Mouse (Mus musculus): Measurements from ENCODE around the gene Prr13.

Prr13 gene

GRCm38 (mm10) chr15:102458904-102459317 is at the start of gene Prr13:
Gene Prr13, plus strand, starts transcription at chr15:102459028.
- peak; percentile 97 to 98 for DNase-seq

DNA sequence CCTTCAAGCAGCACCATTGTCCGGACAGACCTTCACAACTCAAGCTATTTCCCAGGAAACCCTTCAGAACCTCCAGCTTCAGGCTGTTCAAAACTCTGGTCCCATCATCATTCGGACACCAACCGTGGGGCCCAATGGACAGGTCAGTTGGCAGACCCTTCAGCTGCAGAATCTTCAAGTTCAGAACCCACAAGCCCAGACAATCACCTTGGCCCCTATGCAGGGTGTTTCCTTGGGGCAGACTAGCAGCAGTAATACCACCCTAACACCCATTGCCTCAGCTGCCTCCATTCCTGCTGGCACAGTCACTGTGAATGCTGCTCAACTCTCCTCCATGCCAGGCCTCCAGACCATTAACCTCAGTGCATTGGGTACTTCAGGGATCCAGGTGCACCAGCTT is 49.5 kb upstream of the Prr13 start:
- DNase-seq = no peak

DNA sequence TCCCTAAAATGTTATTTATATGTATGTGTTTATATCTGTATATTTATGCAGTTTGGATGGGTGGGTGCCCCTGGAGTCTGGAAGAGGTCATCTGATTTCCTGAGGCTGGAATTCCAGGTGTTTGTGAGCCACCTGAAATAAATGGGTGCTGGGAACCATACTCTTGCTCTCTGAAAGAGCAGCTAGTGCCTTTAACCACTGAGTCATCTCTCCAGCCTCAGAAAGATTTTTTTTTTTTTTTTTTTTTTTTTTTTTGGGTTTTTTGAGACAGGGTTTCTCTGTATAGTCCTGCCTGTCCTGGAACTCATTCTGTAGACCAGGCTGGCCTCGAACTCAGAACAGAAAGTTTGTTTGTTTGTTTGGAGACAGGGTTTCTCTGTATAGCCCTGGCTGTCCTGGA is 47.8 kb upstream of the Prr13 start:
- no peak for DNase-seq

DNA sequence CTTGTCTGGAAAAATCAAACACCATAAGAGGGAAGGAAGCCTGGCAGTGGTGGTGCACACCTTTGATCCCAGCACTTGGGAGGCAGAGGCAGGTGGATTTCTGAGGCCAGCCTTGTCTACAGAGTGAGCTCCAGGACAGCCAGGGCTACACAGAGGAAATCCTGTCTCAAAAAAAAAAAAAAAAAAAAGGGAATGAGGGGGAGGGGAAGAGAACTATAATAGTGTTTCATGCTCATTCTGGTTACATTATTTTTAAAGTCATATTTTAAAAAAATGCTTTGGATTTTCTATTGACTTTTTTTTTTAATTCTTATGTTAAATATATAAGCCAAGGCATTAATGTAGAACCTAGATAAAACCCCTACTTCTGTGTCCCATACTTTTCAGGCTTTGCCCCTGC is 45.1 kb upstream of the Prr13 start:
- no peak for DNase-seq

DNA sequence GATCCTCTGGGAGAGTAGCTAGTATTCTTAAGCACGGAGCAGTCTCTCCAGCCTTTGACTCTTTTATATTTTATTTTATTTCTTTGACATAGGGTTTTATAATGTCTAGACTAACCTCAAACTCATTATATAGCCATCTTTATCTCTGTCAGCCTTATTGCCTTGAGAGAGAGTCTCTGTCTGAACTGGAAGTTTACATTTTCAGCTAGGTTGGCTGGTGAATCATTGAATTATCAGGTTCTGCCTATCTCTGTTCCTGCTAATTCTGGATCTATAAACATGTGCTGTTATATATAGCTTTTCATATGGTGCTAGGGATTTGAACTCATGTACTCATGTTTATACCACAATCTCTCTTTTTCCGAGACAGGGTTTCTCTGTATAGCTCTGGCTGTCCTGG is 41.3 kb upstream of the Prr13 start:
- no peak for DNase-seq

- DNase-seq = no peak
Measured at GRCm38 (mm10) chr15:102420986-102421385, 37.8 kb upstream of the Prr13 start.

DNA sequence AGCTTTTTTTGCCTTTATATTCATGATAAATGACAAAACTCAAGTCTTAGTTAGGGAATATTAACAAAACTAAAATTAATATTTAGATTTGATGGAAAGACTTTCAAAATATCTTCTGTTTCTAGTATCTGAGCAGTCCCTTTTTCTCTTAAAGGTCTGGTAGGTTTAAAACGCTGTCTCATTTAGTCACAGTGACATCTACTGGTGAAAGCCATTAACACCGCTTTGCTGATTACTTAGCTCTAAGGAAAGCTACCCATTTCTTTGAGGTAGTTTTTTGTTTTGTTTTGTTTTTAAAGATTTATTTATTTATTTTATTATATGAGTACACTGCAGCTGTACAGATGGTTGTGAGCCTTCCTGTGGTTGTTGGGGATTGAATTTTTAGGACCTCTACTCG is 37.4 kb upstream of the Prr13 start:
- DNase-seq = peak in 1 of 2 experiments; percentile 49

- no peak for DNase-seq
Measured at GRCm38 (mm10) chr15:102423602-102424240, 35.1 kb upstream of the Prr13 start.

GRCm38 (mm10) chr15:102424657-102425056 is 34.2 kb upstream of the Prr13 start:
- no peak for DNase-seq

DNA sequence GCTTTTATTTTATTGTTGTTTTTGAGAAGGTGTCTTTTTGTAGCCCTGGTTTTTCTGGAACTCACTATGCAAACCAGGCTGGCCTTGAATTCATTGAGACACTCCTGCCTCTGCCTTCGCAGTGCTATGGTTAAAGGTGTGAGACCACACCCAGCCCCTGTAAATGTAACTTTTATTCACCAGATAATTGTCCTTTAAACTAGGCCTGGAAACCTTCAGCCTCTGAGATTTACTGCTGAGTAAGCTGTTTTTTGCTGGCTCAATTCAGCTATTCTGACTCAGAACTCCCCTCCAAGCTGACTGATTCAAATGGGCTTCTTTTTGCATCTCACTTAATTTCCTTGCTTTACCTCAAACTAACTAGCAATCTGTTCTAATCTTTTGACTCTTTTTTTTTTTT is 31.9 kb upstream of the Prr13 start:
- no peak for DNase-seq

- DNase-seq = no peak
Measured at GRCm38 (mm10) chr15:102432046-102432445, 26.8 kb upstream of the Prr13 start.

DNA sequence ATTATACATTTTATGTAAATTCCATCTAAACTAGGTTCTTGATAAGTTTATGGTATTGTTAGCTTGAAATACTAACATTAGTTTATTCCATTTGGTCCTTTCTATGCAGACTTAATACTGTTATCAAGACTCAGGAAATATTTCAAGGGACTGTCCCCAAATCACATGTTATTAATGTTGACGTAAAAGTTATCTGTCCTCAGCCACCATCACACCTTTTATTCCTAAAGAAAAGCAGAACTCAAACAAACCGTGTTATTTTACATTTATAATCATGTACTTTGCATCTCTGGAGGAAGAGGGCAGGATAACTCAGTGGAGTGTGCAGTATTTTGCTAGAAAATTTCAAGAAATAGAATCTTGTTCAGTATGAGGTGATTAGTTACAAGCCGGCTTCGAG is 25.7 kb upstream of the Prr13 start:
- no peak for DNase-seq

GRCm38 (mm10) chr15:102442490-102442889 is 16.3 kb upstream of the Prr13 start:
- DNase-seq = peak; percentile 82 to 84

- DNase-seq = no peak
Measured at GRCm38 (mm10) chr15:102445146-102445545, 13.7 kb upstream of the Prr13 start, which contains the start of gene Amhr2. Gene Amhr2, plus strand, starts transcription at chr15:102445367.

- DNase-seq = no peak
Measured at GRCm38 (mm10) chr15:102446448-102446847, 12.4 kb upstream of the Prr13 start.

DNA sequence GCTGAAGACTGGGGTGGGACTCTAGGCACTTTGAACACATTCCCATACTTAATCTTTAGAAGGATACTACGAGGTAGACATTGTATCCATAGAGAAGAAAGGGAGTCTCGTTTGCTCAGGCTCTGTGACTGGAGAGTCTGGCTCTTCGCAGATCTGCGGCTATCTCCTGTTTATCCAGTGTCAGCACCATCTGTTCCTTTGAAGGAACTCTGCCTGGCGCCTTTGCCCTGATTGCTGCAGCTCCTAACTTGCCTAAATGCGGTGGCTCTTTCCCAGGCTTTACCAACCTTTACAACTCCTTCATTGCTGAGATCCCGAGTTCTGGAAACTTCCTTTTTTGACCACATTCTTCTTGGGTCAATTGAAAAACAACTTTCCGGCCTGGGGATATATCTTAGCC is 9.5 kb upstream of the Prr13 start:
- DNase-seq = no peak

DNA sequence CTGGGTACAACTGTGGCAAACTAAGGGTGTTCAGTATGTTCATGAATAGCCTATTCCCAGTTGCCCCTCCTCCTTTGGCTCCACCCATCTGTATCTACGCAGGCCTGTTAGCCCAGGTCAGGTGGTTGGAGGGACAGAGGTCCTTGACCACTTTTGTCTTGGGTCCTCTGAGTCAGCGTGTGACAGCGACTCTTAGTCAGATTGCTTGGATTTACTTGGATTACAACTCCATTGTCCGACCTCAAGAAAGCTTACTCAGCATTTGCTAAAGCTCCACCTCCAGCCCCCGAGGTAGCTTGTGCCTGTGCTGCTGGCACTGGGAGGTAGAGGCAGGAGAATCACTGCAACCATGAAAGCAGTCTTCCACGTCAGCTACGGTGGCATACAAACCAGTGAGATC is 7.9 kb upstream of the Prr13 start:
- peak; percentile 59 to 73 for DNase-seq

DNA sequence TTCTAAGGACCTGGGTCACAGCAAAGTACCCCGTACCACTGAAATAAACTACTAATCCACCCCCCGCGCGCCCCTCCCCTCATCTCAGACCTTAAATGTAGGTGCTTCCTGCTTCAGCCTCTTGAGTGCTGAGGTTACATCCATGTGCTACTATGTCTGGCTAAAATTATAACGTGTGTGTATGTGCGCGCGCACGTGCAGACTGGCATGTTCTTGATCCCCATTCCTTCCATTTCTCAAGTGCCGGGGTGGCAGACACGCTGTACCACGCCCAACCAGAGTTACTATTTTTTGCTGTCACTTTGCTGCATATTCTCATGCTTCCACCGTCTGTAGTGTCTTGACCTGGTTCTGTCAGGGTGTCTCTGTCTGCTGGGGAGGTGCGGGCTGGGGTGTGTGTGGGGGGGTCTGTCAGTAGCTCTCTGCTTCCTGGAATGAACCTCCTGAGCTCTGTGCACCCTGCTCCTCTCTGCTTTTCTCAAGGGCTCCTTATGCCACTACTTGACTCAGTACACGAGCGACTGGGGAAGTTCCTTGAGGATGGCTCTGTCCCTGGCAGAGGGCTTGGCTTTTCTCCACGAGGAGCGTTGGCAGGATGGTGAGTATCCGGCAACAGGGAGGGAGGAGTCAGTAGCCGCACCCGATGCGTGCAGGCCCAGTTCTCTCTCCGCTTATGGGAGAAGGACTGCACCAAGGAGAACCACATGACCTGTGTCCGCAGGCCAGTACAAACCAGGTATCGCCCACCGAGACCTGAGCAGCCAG is 7.0 kb upstream of the Prr13 start:
- peak; percentile 43 to 57 for DNase-seq

DNA sequence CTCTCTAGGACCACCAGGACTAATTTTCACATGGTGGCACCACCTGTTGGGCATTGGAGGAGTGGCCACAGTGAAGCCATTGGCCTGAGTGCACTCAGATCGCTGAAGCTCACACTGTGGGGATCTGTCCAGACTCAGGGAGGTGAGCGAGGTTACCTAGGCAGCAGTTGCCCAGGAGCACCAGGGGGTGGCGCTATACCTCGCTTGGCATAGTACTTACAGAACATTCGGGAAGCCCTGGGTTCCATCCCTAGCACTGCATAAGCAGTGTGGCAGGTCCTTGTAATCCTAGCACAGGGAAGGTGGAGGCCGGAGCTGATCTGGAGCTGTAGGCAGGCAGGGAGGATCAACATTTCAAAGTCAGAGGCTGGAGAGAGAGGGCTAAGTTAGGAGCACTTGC is 2.8 kb upstream of the Prr13 start:
- no peak for DNase-seq

GRCm38 (mm10) chr15:102458050-102458736 is 635 bp upstream of the Prr13 start:
- DNase-seq = no peak

DNA sequence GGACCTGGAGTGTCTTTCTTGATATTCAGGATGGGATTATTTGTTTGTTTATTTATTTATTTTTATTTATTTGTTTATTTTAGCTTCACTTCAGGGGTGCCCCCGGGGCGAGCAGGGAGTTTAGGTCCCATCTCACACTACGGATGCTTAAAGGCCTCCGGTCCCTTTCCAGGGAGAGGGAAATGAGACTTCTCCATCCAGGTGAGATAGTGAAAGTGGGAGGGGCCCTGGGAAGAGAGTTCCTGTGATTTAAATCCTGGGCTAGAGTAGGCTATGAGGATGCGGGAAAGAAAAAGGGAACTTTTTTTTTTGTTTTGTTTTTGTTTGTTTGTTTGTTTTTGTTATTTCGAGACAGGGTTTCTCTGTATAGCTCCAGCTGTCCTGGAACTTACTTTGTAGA is 553 bp downstream of the Prr13 start:
- DNase-seq = no peak

GRCm38 (mm10) chr15:102459847-102460246 is 1.0 kb downstream of the Prr13 start:
- DNase-seq = no peak

DNA sequence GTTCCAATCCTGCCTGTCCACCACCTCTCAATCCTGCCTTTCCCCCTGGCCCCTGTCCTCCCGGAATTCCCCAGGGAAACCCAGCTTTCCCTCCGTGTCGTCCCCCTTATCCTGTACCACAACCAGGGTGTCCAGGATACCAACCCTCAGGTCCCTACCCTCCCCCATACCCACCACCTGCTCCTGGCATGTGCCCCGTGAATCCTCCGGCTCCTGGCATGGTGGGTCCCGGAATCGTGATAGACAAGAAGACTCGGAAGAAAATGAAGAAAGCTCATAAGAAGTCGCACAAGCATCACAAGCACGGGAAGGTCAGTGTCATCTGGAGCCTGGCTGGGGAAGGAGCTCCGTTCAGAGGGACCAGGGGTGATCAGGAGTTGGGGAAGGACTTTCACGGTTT is 1.6 kb downstream of the Prr13 start:
- DNase-seq = no peak

DNA sequence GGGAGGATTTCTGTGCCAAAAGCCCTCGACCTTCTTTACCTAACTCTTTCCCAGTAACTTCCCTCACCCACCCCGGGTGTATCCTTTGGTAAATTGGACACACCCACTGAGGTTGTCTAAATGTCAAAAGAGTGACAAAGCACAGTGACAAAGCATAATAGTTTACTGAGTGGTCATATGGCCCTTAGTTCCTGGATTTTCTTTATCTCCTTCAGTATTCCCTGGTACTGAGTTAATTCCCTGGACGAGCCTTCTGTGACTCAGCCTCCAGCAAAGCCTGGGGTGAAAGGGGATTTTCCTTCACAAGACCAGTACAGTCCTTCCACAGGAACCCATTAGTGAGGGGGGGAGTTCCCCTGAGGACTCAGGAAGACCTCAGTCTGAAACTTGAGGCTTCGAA is 2.1 kb downstream of the Prr13 start:
- no peak for DNase-seq
